ENCODE assay signal across 12 mouse cellular contexts in genomic region chr15:12067971-12068370, GRCm38 (mm10). TPM values are rescaled to one million over a fixed set of nuclear protein-coding genes. Genes with fewer than 3 reads are reported as not detected.
DNase-seq lines count a peak whose midpoint lies in the region; ATAC-seq lines count a peak whose summit lies in the region.
"Had no signal": no experiment of that assay in that cellular context is flagged by ENCODE, and none has a peak within 500 bp of the region (broad histone marks: within the 10 kb centered on the region; RNA-seq: fewer than 3 reads in every experiment).

No protein-coding gene starts in this region.

- peaks cover 18% of the 10 kb centered on the region for H3K4me1 ChIP-seq in kidney, embryonic 14.5 days (ENCODE audit: control insufficient read depth, insufficient read depth, low read length)
- H3K4me1 ChIP-seq in forebrain, embryonic 10.5 days: peaks cover 14% of the 10 kb centered on the region

- no peak for DNase-seq in kidney, adult 18-20 months
- DNase-seq in heart, adult 11 months: peak; percentile 97
- DNase-seq in heart, postnatal 36 days: peak; percentile 44 to 45
- peak; percentile 41 for DNase-seq in lung, postnatal 14 days
- no peak for DNase-seq in urinary bladder, postnatal 10 days (ENCODE audit: low spot score)
- no peak for DNase-seq in forebrain, embryonic 10.5 days (ENCODE audit: extremely low spot score, low spot score)

- no peak overlapping the region for H3K9ac ChIP-seq in kidney, embryonic 14.5 days (ENCODE audit: low read depth, low read length)
- H3K9ac ChIP-seq: forebrain, embryonic 15.5 days; midbrain, embryonic 15.5 days had no signal

- H3K4me3 ChIP-seq in kidney, embryonic 14.5 days (ENCODE audit: low read length): no peak overlapping the region
- no peak overlapping the region for H3K4me3 ChIP-seq in forebrain, embryonic 10.5 days
- H3K4me3 ChIP-seq: forebrain, embryonic 15.5 days; midbrain, embryonic 15.5 days had no signal

- H3K27me3 ChIP-seq in kidney, embryonic 14.5 days (ENCODE audit: control insufficient read depth, insufficient read depth, low read length): no peaks in the 10 kb centered on the region
- no peaks in the 10 kb centered on the region for H3K27me3 ChIP-seq in forebrain, embryonic 10.5 days (ENCODE audit: poor library complexity, severe bottlenecking)
- H3K27me3 ChIP-seq: forebrain, embryonic 15.5 days; midbrain, embryonic 15.5 days; Patski had no signal

- H3K36me3 ChIP-seq in kidney, embryonic 14.5 days (ENCODE audit: control insufficient read depth, insufficient read depth, low read length): no peaks in the 10 kb centered on the region
- no peaks in the 10 kb centered on the region for H3K36me3 ChIP-seq in forebrain, embryonic 10.5 days (replicated peaks)
- H3K36me3 ChIP-seq: forebrain, embryonic 15.5 days; midbrain, embryonic 15.5 days had no signal

- 50% methylated on average over 2 of the region's 2 CpGs for whole genome bisulfite sequencing in kidney, embryonic 14.5 days
- WGBS in forebrain, embryonic 10.5 days: 93% methylated on average over 2 of the region's 2 CpGs

- intact Hi-C loops in heart, postnatal 36 days (cut with DNase I): loop anchor here (1.0 to 5.0 kb wide), 2 partner anchors 16 to 71 kb away; partner anchors contain the start of gene Sub1

- ATAC-seq in kidney, embryonic 14.5 days (ENCODE audit: low FRiP score, low TSS enrichment): 0 out of 2 replicates have a peak, but pooled peaks have one; percentile 16
- ATAC-seq in monocyte, adult 5-6 weeks (replicated peaks; ENCODE audit: insufficient number of reproducible peaks, low FRiP score, low TSS enrichment, poor library complexity, severe bottlenecking): no peak
- ATAC-seq: forebrain, embryonic 15.5 days; midbrain, embryonic 15.5 days; Patski had no signal

- peaks cover 7% of the 10 kb centered on the region; the same call in 1 of the 2 replicates for H3K9me3 ChIP-seq in kidney, embryonic 14.5 days (ENCODE audit: control insufficient read depth, low read length)
- peaks cover 7% of the 10 kb centered on the region; the same call in 1 of the 2 replicates for H3K9me3 ChIP-seq in forebrain, embryonic 10.5 days
- H3K9me3 ChIP-seq: forebrain, embryonic 15.5 days; midbrain, embryonic 15.5 days had no signal

- no peak overlapping the region for H3K4me2 ChIP-seq in kidney, embryonic 14.5 days (replicated peaks; ENCODE audit: low read depth, low read length)
- H3K4me2 ChIP-seq: forebrain, embryonic 15.5 days; liver, embryonic 11.5 days; midbrain, embryonic 15.5 days had no signal

- peak overlapping the region; percentile 82 for H3K27ac ChIP-seq in kidney, embryonic 14.5 days (ENCODE audit: low read depth, low read length)
- no peak overlapping the region for H3K27ac ChIP-seq in forebrain, embryonic 10.5 days
- H3K27ac ChIP-seq: midbrain, embryonic 15.5 days had no signal

RNA-seq across cellular contexts. Expression of gene Zfr, which starts 49.7 kb away (rescaled TPM):
- polyA plus RNA-seq in kidney, embryonic 14.5 days (2014; fragmentation: Nextera tagmentation; extraction: Ambion mirVana): 83.8 and 154 TPM in 2 replicates
- total RNA-seq in heart, postnatal 36 days (2021): 10 to 100 TPM; 73.9 to 84.0 TPM
- 49.0 to 97.9 TPM (median 69.7 TPM) in 3 replicates for total RNA-seq in monocyte, adult 5-6 weeks (2017)
- polyA plus RNA-seq in forebrain, embryonic 10.5 days (2016; fragmentation: Nextera tagmentation; extraction: Ambion mirVana): 126 and 135 TPM in 2 replicates

Comparison
In these comparisons a context has a peak if more than half of its experiments do, and no peak if none do; other contexts are left out.
1. DNase-seq: peak in heart, adult 11 months (single experiment), heart, postnatal 36 days (2 of 2) and lung, postnatal 14 days (single experiment); none in kidney, adult 18-20 months (single experiment), urinary bladder, postnatal 10 days (single experiment) and forebrain, embryonic 10.5 days (single experiment).